ENCODE assay signal across 17 mouse cellular contexts in genomic region chr14:84541838-84542237, GRCm38 (mm10).
A peak's percentile ranks its signal among the peaks of the same experiment; 100 is the strongest.
DNase-seq lines count a peak whose midpoint lies in the region; ATAC-seq and TF ChIP-seq lines count a peak whose summit lies in the region.
"Had no signal": no experiment of that assay in that cellular context is flagged by ENCODE, and none has a peak within 500 bp of the region (broad histone marks: within the 10 kb centered on the region; RNA-seq: fewer than 3 reads in every experiment).

No protein-coding gene starts in this region.

- H3K9me3 ChIP-seq in hindbrain, postnatal 0 days (ENCODE audit: low read length): no peaks in the 10 kb centered on the region
- no peaks in the 10 kb centered on the region for H3K9me3 ChIP-seq in hindbrain, embryonic 16.5 days (ENCODE audit: control insufficient read depth, low read length)
- H3K9me3 ChIP-seq: hindbrain, embryonic 12.5 days; limb, embryonic 15.5 days had no signal

- TF ChIP-seq CTCF in hindbrain, postnatal 0 days (IDR thresholded peaks at IDR 0.05; ENCODE audit: low read depth): no peak

- no peak overlapping the region for H3K9ac ChIP-seq in hindbrain, postnatal 0 days (replicated peaks; ENCODE audit: low read length)
- H3K9ac ChIP-seq in hindbrain, embryonic 16.5 days (ENCODE audit: low read depth, low read length): no peak overlapping the region
- H3K9ac ChIP-seq: hindbrain, embryonic 12.5 days; limb, embryonic 15.5 days; liver, postnatal 0 days had no signal

- H3K4me1 ChIP-seq in hindbrain, postnatal 0 days (ENCODE audit: insufficient read depth, low read length): no peaks in the 10 kb centered on the region
- no peaks in the 10 kb centered on the region for H3K4me1 ChIP-seq in hindbrain, embryonic 16.5 days (ENCODE audit: control insufficient read depth, insufficient read depth, low read depth, low read length)
- H3K4me1 ChIP-seq: hindbrain, embryonic 12.5 days; limb, embryonic 15.5 days had no signal

- peak; percentile 2 for DNase-seq in adrenal gland, postnatal 10 days
- no peak for DNase-seq in adrenal gland, adult (ENCODE audit: inconsistent age in 2 of 2, low spot score in 1 of 2)
- peak; percentile 18 for DNase-seq in hindbrain, postnatal 0 days (ENCODE audit: low spot score)
- peak; percentile 6 to 22 for DNase-seq in left cerebral cortex, adult 18-20 months (ENCODE audit: low spot score in 2 of 2)
- DNase-seq in right cerebral cortex, postnatal 36 days (ENCODE audit: low spot score in 2 of 2): peak; percentile 17 to 37
- no peak for DNase-seq in gastrocnemius, postnatal 14 days
- DNase-seq: cerebellum, adult 11-12 months; heart, adult 18-20 months; kidney, postnatal 10 days; liver, postnatal 0 days; thymus, adult 2 months had no signal

- no peak overlapping the region for H3K4me2 ChIP-seq in hindbrain, postnatal 0 days (ENCODE audit: low read depth, low read length)
- no peak overlapping the region for H3K4me2 ChIP-seq in hindbrain, embryonic 16.5 days (ENCODE audit: low read length)
- H3K4me2 ChIP-seq: hindbrain, embryonic 12.5 days; limb, embryonic 15.5 days had no signal

- no peak for ATAC-seq in hindbrain, postnatal 0 days
- ATAC-seq in hindbrain, embryonic 16.5 days: no peak
- ATAC-seq in CD4-positive, CD25-positive, alpha-beta regulatory T cell, adult 4 months: no peak
- ATAC-seq: intestine, postnatal 0 days; liver, postnatal 0 days had no signal

- H3K27me3 ChIP-seq in hindbrain, postnatal 0 days (ENCODE audit: insufficient read depth, low read length): no peaks in the 10 kb centered on the region
- H3K27me3 ChIP-seq in hindbrain, embryonic 16.5 days (replicated peaks; ENCODE audit: control insufficient read depth, insufficient read depth, low read length): no peaks in the 10 kb centered on the region
- H3K27me3 ChIP-seq: CH12.LX; hindbrain, embryonic 12.5 days; limb, embryonic 15.5 days had no signal

- WGBS in hindbrain, postnatal 0 days: 60% methylated on average over 3 of the region's 3 CpGs
- WGBS in hindbrain, embryonic 16.5 days: 67% methylated on average over 3 of the region's 3 CpGs

- no peak overlapping the region for H3K4me3 ChIP-seq in hindbrain, postnatal 0 days (ENCODE audit: low read length)
- H3K4me3 ChIP-seq in hindbrain, embryonic 16.5 days (ENCODE audit: low read length): no peak overlapping the region
- H3K4me3 ChIP-seq: hindbrain, embryonic 12.5 days; limb, embryonic 15.5 days had no signal

- no peak overlapping the region for H3K27ac ChIP-seq in hindbrain, postnatal 0 days
- no peak overlapping the region for H3K27ac ChIP-seq in hindbrain, embryonic 16.5 days (ENCODE audit: low read depth, low read length)
- H3K27ac ChIP-seq: hindbrain, embryonic 12.5 days; limb, embryonic 15.5 days had no signal

- intact Hi-C loops in gastrocnemius, postnatal 14 days (cut with DNase I; ENCODE audit: low total_unique reads): no loop called here

- no peaks in the 10 kb centered on the region for H3K36me3 ChIP-seq in hindbrain, postnatal 0 days (ENCODE audit: insufficient read depth, low read length)
- H3K36me3 ChIP-seq in hindbrain, embryonic 16.5 days (ENCODE audit: control insufficient read depth, insufficient read depth, low read length): no peaks in the 10 kb centered on the region
- H3K36me3 ChIP-seq: hindbrain, embryonic 12.5 days; limb, embryonic 15.5 days had no signal

Comparison
In these comparisons a context has a peak if more than half of its experiments do, and no peak if none do; other contexts are left out.
1. DNase-seq: peak in adrenal gland, postnatal 10 days (single experiment), hindbrain, postnatal 0 days (single experiment), left cerebral cortex, adult 18-20 months (2 of 2) and right cerebral cortex, postnatal 36 days (2 of 2); none in adrenal gland, adult (0 of 2) and gastrocnemius, postnatal 14 days (single experiment).